Mouse (Mus musculus) liver, embryonic 16.5 days (tissue): Measurements from ENCODE around the gene Cabp7. TPM values are rescaled to one million over a fixed set of nuclear protein-coding genes. Genes with fewer than 3 reads are reported as not detected.

Experiments used
- ATAC-seq: fragments of 200-750 bp; cut with Nextera tagmentation; 2 replicates; pipeline ENCODE4 v1.8.0; 2017; ENCODE audit warnings: low read depth, mild to moderate bottlenecking, moderate number of reproducible peaks, moderate library complexity
- H3K27ac ChIP-seq: fragments of 300-500 bp; sonication (generic); 2 replicates; pipeline ENCODE4 v1.5.1; 2014; ENCODE audit warnings: mild to moderate bottlenecking, low read length
- H3K27me3 ChIP-seq: fragments of 300-500 bp; sonication (generic); 2 replicates; pipeline ENCODE4 v1.6.1; 2014; ENCODE audit warnings: low read depth, low read length, mixed read lengths; ENCODE audit not compliant: control insufficient read depth, insufficient read depth
- H3K36me3 ChIP-seq: fragments of 300-500 bp; sonication (generic); 2 replicates; pipeline ENCODE4 v1.6.1; 2014; ENCODE audit warnings: mild to moderate bottlenecking; ENCODE audit not compliant: control insufficient read depth, insufficient read depth
- H3K4me1 ChIP-seq: fragments of 300-500 bp; sonication (generic); 2 replicates; pipeline ENCODE4 v1.6.1; 2014; ENCODE audit warnings: low read depth, low read length, mixed read lengths; ENCODE audit not compliant: control insufficient read depth
- H3K4me2 ChIP-seq: fragments of 300-500 bp; sonication (generic); 2 replicates; pipeline ENCODE4 v1.6.1; 2014; ENCODE audit warnings: low read depth, low read length, mixed read lengths
- H3K4me3 ChIP-seq: fragments of 300-500 bp; sonication (generic); 2 replicates; pipeline ENCODE4 v1.5.1; 2014; ENCODE audit warnings: low read depth, mild to moderate bottlenecking, low read length
- H3K9ac ChIP-seq: fragments of 300-500 bp; sonication (generic); 2 replicates; pipeline ENCODE4 v1.6.1; 2014; ENCODE audit warnings: low read depth, low read length
- H3K9me3 ChIP-seq: fragments of 300-500 bp; sonication (generic); replicated peaks from 2 replicates; pipeline ENCODE4 v1.6.1; 2016; ENCODE audit warnings: low read length; ENCODE audit not compliant: control insufficient read depth
- WGBS: fragments of 180-500 bp; shearing (Covaris S2); extraction: QIAGEN DNeasy Blood & Tissue Kit; methylation state at CpG from one replicate; pipeline ENCODE4 v1.1.7; 2014; ENCODE audit not compliant: insufficient replicate concordance; 5-methylcytosine and 5-hydroxymethylcytosine counted together
- polyA plus RNA-seq: library from polyadenylated mRNA; unstranded; fragments of >200 nt; fragmentation: Nextera tagmentation; extraction: Ambion mirVana; gene quantifications from 2 replicates; pipeline ENCODE4 v1.2.1, GENCODE M21; 2015

Gene Cabp7
- polyA plus RNA-seq, 1 experiment from 2014 or later = 0.04 TPM

DNA sequence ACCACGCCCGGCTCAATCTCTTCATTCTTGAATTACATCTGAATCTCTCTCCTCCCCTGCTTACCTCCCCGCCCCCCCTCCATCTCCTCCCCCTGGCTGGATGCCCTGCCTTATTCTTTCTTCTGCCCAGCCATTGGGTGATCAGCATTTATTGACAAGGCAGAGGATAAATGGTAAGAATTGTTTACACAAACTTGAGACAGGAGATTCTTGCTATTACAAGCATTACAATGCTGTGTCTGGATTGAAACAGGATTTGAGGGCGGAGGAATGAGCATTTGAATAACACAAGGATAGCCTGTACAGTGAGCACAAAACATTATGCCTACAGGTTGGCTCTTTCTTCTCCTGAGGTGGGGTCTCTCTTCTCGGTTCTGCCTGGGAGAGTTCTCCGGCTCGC is 56.2 kb downstream of the Cabp7 start:
- H3K36me3 ChIP-seq = no peaks in the 10 kb centered on the region
- no peak overlapping the region for H3K9ac ChIP-seq
- no peak overlapping the region for H3K4me2 ChIP-seq
- H3K4me3 ChIP-seq = no peak overlapping the region
- 70% methylated on average over 7 of the region's 7 CpGs for WGBS
- ATAC-seq = no peak
- H3K27ac ChIP-seq = no peak overlapping the region
- no peaks in the 10 kb centered on the region for H3K9me3 ChIP-seq
- no peaks in the 10 kb centered on the region for H3K4me1 ChIP-seq
- H3K27me3 ChIP-seq = no peaks in the 10 kb centered on the region

GRCm38 (mm10) chr11:4688632-4689380 is 57.8 kb downstream of the Cabp7 start:
- no peaks in the 10 kb centered on the region for H3K4me1 ChIP-seq
- no peaks in the 10 kb centered on the region for H3K36me3 ChIP-seq
- H3K9me3 ChIP-seq = no peaks in the 10 kb centered on the region
- WGBS = 48% methylated on average over 11 of the region's 11 CpGs
- no peak overlapping the region for H3K9ac ChIP-seq
- no peak overlapping the region for H3K27ac ChIP-seq
- no peak for ATAC-seq
- H3K27me3 ChIP-seq = no peaks in the 10 kb centered on the region
- H3K4me3 ChIP-seq = no peak overlapping the region
- H3K4me2 ChIP-seq = no peak overlapping the region

GRCm38 (mm10) chr11:4687874-4688273 is 58.7 kb downstream of the Cabp7 start:
- no peaks in the 10 kb centered on the region for H3K9me3 ChIP-seq
- no peak overlapping the region for H3K4me3 ChIP-seq
- H3K27ac ChIP-seq = no peak overlapping the region
- no peaks in the 10 kb centered on the region for H3K4me1 ChIP-seq
- peaks cover 4% of the 10 kb centered on the region; the same call in 1 of the 2 replicates for H3K36me3 ChIP-seq
- no peak for ATAC-seq
- H3K27me3 ChIP-seq = no peaks in the 10 kb centered on the region
- no peak overlapping the region for H3K9ac ChIP-seq
- 58% methylated on average over 3 of the region's 3 CpGs for WGBS
- H3K4me2 ChIP-seq = no peak overlapping the region

GRCm38 (mm10) chr11:4687027-4687426 is 59.6 kb downstream of the Cabp7 start:
- no peaks in the 10 kb centered on the region for H3K4me1 ChIP-seq
- no peak overlapping the region for H3K9ac ChIP-seq
- no peak overlapping the region for H3K4me2 ChIP-seq
- peak; percentile 39; the same call in 1 of the 2 replicates for ATAC-seq
- no peaks in the 10 kb centered on the region for H3K9me3 ChIP-seq
- no peak overlapping the region for H3K4me3 ChIP-seq
- 65% methylated on average over 3 of the region's 3 CpGs for WGBS
- H3K27ac ChIP-seq = no peak overlapping the region
- H3K27me3 ChIP-seq = no peaks in the 10 kb centered on the region
- peaks cover 4% of the 10 kb centered on the region; the same call in 1 of the 2 replicates for H3K36me3 ChIP-seq

Other genes starting within 250 kb of the Cabp7 start
- 32.8 and 36.5 TPM in 2 replicates for gene Mtmr3, start 151.9 kb downstream of the Cabp7 start, polyA plus RNA-seq
- not detected in 2 replicates for gene Gm11032, start 126.7 kb downstream of the Cabp7 start, polyA plus RNA-seq
- gene Ascc2, start 109.0 kb downstream of the Cabp7 start, polyA plus RNA-seq = 16.5 and 18.2 TPM in 2 replicates
- gene Uqcr10, start 42.4 kb downstream of the Cabp7 start, polyA plus RNA-seq = 606 and 617 TPM in 2 replicates
- gene Zmat5, start 42.1 kb downstream of the Cabp7 start, polyA plus RNA-seq = 21.4 and 21.7 TPM in 2 replicates
- gene Nf2, start 102.8 kb upstream of the Cabp7 start, polyA plus RNA-seq = 11.1 and 11.9 TPM in 2 replicates
- gene Nipsnap1, start 127.2 kb upstream of the Cabp7 start, polyA plus RNA-seq = 101 and 106 TPM in 2 replicates
- gene Thoc5, start 148.5 kb upstream of the Cabp7 start, polyA plus RNA-seq = 12.6 and 13.2 TPM in 2 replicates
- 0.11 and 0.14 TPM in 2 replicates for gene Nefh, start 201.3 kb upstream of the Cabp7 start, polyA plus RNA-seq
- 78.9 and 81.7 TPM in 2 replicates for gene Ap1b1, start 240.0 kb upstream of the Cabp7 start, polyA plus RNA-seq